Mouse (Mus musculus) stomach, embryonic 14.5 days (tissue): ENCODE measurements around the gene Hsd3b2. TPM values are rescaled to one million over a fixed set of nuclear protein-coding genes. Genes with fewer than 3 reads are reported as not detected.

Experiments used
- ATAC-seq: fragments of 200-750 bp; cut with Nextera tagmentation; 2 replicates; pipeline ENCODE4 v1.8.0; 2017; ENCODE audit warnings: low read depth, moderate TSS enrichment; ENCODE audit not compliant: insufficient number of reproducible peaks, insufficient read depth, low FRiP score
- H3K27ac ChIP-seq: fragments of 300-500 bp; sonication (generic); 2 replicates; pipeline ENCODE4 v1.5.1; 2014; ENCODE audit warnings: mild to moderate bottlenecking, low read length, moderate library complexity, mixed read lengths
- H3K27me3 ChIP-seq: fragments of 300-500 bp; sonication (generic); 2 replicates; pipeline ENCODE4 v1.6.1; 2014; ENCODE audit warnings: low read length, control low read depth, mixed read lengths; ENCODE audit not compliant: control insufficient read depth, insufficient read depth
- H3K36me3 ChIP-seq: fragments of 300-500 bp; sonication (generic); 2 replicates; pipeline ENCODE4 v1.6.1; 2014; ENCODE audit warnings: mild to moderate bottlenecking, control low read depth, low read length, moderate library complexity, mixed read lengths; ENCODE audit not compliant: control insufficient read depth, insufficient read depth
- H3K4me1 ChIP-seq: fragments of 300-500 bp; sonication (generic); 2 replicates; pipeline ENCODE4 v1.6.1; 2014; ENCODE audit warnings: low read length, control low read depth, mixed read lengths; ENCODE audit not compliant: control insufficient read depth, insufficient read depth
- H3K4me2 ChIP-seq: fragments of 300-500 bp; sonication (generic); replicated peaks from 2 replicates; pipeline ENCODE4 v1.6.1; 2014; ENCODE audit warnings: low read depth, low read length, control low read depth
- H3K4me3 ChIP-seq: fragments of 300-500 bp; sonication (generic); 2 replicates; pipeline ENCODE4 v1.5.1; 2014; ENCODE audit warnings: low read depth, low read length, control low read depth
- H3K9ac ChIP-seq: fragments of 300-500 bp; sonication (generic); replicated peaks from 2 replicates; pipeline ENCODE4 v1.6.1; 2014; ENCODE audit warnings: low read depth, mild to moderate bottlenecking, control low read depth, low read length, moderate library complexity, mixed read lengths
- H3K9me3 ChIP-seq: fragments of 300-500 bp; sonication (generic); 2 replicates; pipeline ENCODE4 v1.6.1; 2016; ENCODE audit warnings: low read depth, low read length, control low read depth; ENCODE audit not compliant: control insufficient read depth
- WGBS: fragments of 180-500 bp; shearing (Covaris S2); extraction: QIAGEN DNeasy Blood & Tissue Kit; methylation state at CpG from one replicate; pipeline ENCODE4 v1.1.7; 2014; 5-methylcytosine and 5-hydroxymethylcytosine counted together
- polyA plus RNA-seq: library from polyadenylated mRNA; unstranded; fragments of >200 nt; fragmentation: Nextera tagmentation; extraction: Ambion mirVana; gene quantifications from 2 replicates; pipeline ENCODE4 v1.2.1, GENCODE M21; 2014

The Hsd3b2 gene
- polyA plus RNA-seq, 1 experiment from 2014 or later = not detected

DNA sequence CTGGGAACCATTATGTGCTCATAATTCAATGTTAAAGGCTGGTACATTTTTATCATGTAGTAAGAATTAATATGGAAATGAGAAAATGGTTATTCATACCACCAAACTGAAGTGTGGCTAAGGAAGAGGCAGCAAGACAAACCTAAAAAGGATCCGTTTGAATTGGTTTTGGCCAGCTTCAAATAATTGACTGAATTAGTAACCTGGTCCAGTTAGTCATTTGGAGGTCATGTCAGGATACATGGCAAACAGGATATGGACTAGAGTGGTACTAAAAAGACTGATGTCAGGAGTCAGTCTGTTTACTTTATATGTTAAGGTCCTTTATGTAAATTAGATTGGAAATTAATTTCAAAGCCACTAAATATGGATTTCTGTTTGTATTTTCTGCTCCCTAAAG, 41.9 kb downstream of the Hsd3b2 start:
- Histone ChIP-seq H3K4me3 (no peak overlapping the region), H3K27ac (no peak overlapping the region), H3K9me3 (no peaks in the 10 kb centered on the region), H3K27me3 (no peaks in the 10 kb centered on the region), H3K4me1 (no peaks in the 10 kb centered on the region), H3K36me3 (no peaks in the 10 kb centered on the region), H3K4me2 (no peak overlapping the region), H3K9ac (no peak overlapping the region)
- WGBS = 81% methylated on average over 1 of the region's 1 CpGs
- no peak for ATAC-seq

DNA sequence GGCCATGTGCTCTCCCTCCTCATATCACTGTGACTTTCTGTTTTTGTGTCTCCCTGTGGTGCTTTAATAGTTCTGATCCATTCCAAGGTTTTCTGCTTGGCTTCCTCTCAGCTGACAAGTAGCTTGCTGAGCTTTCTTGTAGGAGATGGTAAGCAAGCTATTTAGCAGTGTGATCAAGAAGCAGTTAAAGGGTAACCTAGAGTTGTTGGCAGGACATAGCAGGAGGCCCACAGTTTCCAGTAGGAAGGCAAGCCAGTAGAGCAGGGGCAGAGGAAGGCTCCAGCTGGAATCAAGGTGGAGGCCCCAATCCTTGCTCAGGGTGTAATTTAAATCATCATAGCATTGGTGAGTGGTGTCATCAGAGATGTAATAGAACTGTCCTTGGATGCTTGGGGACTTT, 43.6 kb downstream of the Hsd3b2 start:
- H3K36me3 ChIP-seq = no peaks in the 10 kb centered on the region
- H3K9ac ChIP-seq = no peak overlapping the region
- no peak overlapping the region for H3K4me3 ChIP-seq
- H3K27me3 ChIP-seq = no peaks in the 10 kb centered on the region
- H3K9me3 ChIP-seq = no peaks in the 10 kb centered on the region
- no peak overlapping the region for H3K27ac ChIP-seq
- H3K4me1 ChIP-seq = no peaks in the 10 kb centered on the region
- ATAC-seq = no peak
- no peak overlapping the region for H3K4me2 ChIP-seq

Other genes starting within 250 kb of the Hsd3b2 start
- not detected in 2 replicates for gene Hsd3b4, start 214.0 kb downstream of the Hsd3b2 start, polyA plus RNA-seq
- not detected in 2 replicates for gene Gm10681, start 135.7 kb downstream of the Hsd3b2 start, polyA plus RNA-seq
- gene Hsd3b5, start 94.3 kb downstream of the Hsd3b2 start, polyA plus RNA-seq = not detected in 2 replicates
- gene Hsd3b3, start 38.6 kb upstream of the Hsd3b2 start, polyA plus RNA-seq = not detected in 2 replicates
- gene Hsd3b6, start 89.9 kb upstream of the Hsd3b2 start, polyA plus RNA-seq = 0.88 and 1.8 TPM in 2 replicates
- gene Hsd3b1, start 135.3 kb upstream of the Hsd3b2 start, polyA plus RNA-seq = 0.15 TPM in 1 of 2 replicates, not detected in the other
- gene Hao2, start 168.7 kb upstream of the Hsd3b2 start, polyA plus RNA-seq = not detected in 2 replicates